Mouse (Mus musculus) forebrain, embryonic 16.5 days (tissue): ENCODE measurements around the gene Hmgcl. TPM values are rescaled to one million over a fixed set of nuclear protein-coding genes. Genes with fewer than 3 reads are reported as not detected.

Experiments
- ATAC-seq: fragments of 200-750 bp; cut with Nextera tagmentation; 2 replicates; pipeline ENCODE4 v1.8.0; 2017; ENCODE audit warnings: mild to moderate bottlenecking, moderate library complexity
- H3K27ac ChIP-seq: fragments of 300-500 bp; sonication (generic); 2 replicates; pipeline ENCODE4 v1.5.1; 2014; ENCODE audit warnings: low read length, control low read depth
- H3K27me3 ChIP-seq: fragments of 300-500 bp; sonication (generic); replicated peaks from 2 replicates; pipeline ENCODE4 v1.6.1; 2014; ENCODE audit warnings: low read length; ENCODE audit not compliant: control insufficient read depth, insufficient read depth
- H3K36me3 ChIP-seq: fragments of 300-500 bp; sonication (generic); 2 replicates; pipeline ENCODE4 v1.6.1; 2014; ENCODE audit not compliant: control insufficient read depth, insufficient read depth
- H3K4me1 ChIP-seq: fragments of 300-500 bp; sonication (generic); replicated peaks from 2 replicates; pipeline ENCODE4 v1.6.1; 2014; ENCODE audit warnings: low read length; ENCODE audit not compliant: control insufficient read depth, insufficient read depth
- H3K4me2 ChIP-seq: fragments of 300-500 bp; sonication (generic); 2 replicates; pipeline ENCODE4 v1.6.1; 2014; ENCODE audit warnings: mild to moderate bottlenecking, low read length, control low read depth
- H3K4me3 ChIP-seq: fragments of 300-500 bp; sonication (generic); replicated peaks from 2 replicates; pipeline ENCODE4 v1.5.1; 2014; ENCODE audit warnings: mild to moderate bottlenecking, low read length, control low read depth
- H3K9ac ChIP-seq: fragments of 300-500 bp; sonication (generic); replicated peaks from 2 replicates; pipeline ENCODE4 v1.6.1; 2014; ENCODE audit warnings: low read depth, low read length, control low read depth
- H3K9me3 ChIP-seq: fragments of 300-500 bp; sonication (generic); 2 replicates; pipeline ENCODE4 v1.6.1; 2016; ENCODE audit warnings: low read length; ENCODE audit not compliant: control insufficient read depth
- WGBS: fragments of 180-500 bp; shearing (Covaris S2); extraction: QIAGEN DNeasy Blood & Tissue Kit; methylation state at CpG from one replicate; pipeline ENCODE4 v1.1.7; 2014; 5-methylcytosine and 5-hydroxymethylcytosine counted together
- polyA plus RNA-seq: library from polyadenylated mRNA; unstranded; fragments of >200 nt; fragmentation: Nextera tagmentation; extraction: Ambion mirVana; gene quantifications from 2 replicates; pipeline ENCODE4 v1.2.1, GENCODE M21; 2015

The Hmgcl gene
- polyA plus RNA-seq, 1 experiment from 2014 or later, result 67.9 TPM

GRCm38 (mm10) chr4:135962198-135962597 is 15.9 kb downstream of the Hmgcl start:
- peaks cover 5% of the 10 kb centered on the region; the same call in 1 of the 2 replicates for H3K36me3 ChIP-seq
- H3K9ac ChIP-seq, result no peak overlapping the region
- 87% methylated on average over 7 of the region's 7 CpGs for WGBS
- no peaks in the 10 kb centered on the region for H3K27me3 ChIP-seq
- H3K4me2 ChIP-seq, result no peak overlapping the region
- H3K4me3 ChIP-seq, result no peak overlapping the region
- H3K4me1 ChIP-seq, result peaks cover 16% of the 10 kb centered on the region
- H3K27ac ChIP-seq, result no peak overlapping the region
- no peaks in the 10 kb centered on the region for H3K9me3 ChIP-seq
- no peak for ATAC-seq

DNA sequence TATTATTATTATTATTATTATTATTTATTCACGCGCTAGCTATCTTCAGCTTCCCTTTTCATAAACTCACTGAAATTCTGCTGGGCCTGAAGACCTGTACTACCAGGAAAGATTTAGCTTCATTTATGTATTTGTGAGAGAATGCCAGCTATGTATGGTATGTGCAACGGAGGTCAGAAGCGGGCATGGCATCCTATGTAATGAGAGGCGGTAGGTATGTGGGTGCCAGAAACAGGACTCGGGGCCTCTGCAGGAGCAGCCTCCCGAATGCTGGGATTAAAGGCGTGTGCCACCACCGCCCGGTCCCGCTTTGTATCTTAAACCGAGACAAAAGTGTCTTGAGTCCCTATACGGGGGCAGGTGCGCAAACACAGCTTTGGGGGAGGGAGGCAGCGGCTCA is 16.7 kb downstream of the Hmgcl start:
- ATAC-seq, result no peak; the same call in 1 of the 2 replicates
- peak overlapping the region; percentile 52 for H3K27ac ChIP-seq
- 4% methylated on average over 15 of the region's 15 CpGs for WGBS
- H3K9me3 ChIP-seq, result no peaks in the 10 kb centered on the region
- H3K36me3 ChIP-seq, result peaks cover 12% of the 10 kb centered on the region
- H3K27me3 ChIP-seq, result no peaks in the 10 kb centered on the region
- H3K4me2 ChIP-seq, result peak overlapping the region; percentile 84
- peak overlapping the region; percentile 87 for H3K9ac ChIP-seq
- H3K4me1 ChIP-seq, result peaks cover 16% of the 10 kb centered on the region
- H3K4me3 ChIP-seq, result peak overlapping the region; percentile 88

DNA sequence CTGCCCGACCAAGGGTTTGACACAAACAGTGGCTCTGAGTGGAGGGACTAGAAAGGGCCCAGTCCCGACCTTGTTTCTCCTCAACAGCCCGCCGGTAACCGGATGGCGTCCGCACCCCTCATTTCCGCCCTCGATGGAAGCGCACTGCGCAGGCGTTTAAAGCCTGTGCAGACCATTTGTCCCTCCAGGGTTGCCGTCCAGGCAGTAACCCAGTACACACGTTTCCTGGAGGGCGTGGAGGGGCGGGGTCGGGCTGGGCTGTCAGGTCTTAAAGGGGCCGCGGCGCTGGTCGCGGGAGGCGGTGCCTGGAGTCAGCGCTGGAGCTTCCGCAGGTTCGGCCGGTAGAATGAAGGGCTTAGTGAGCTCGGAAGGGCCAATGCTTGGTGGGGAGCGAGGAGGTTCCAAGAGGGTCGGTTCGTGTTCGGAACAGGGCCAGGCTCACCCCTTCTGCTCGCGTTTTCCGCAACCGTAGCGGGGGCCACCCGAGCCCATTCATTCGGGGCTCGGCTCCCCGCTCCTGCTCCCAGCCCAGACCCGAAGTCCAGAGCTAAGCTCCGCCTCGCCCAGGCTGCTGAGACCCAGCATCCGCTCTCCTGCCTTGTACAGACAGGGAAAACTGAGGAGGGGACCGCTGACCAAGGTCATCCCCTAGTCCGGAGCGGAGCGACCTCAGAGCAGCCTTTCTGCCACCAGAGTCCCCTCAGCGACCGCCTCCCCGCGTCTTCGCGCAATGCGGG is 17.4 kb downstream of the Hmgcl start, which contains the start of gene Gale:
Gale (plus strand) TSS at position 271 of the 737 bp plus-strand sequence.
- ATAC-seq, result peak; percentile 96
- peaks cover 18% of the 10 kb centered on the region for H3K36me3 ChIP-seq
- peak within 1 kb of the TSS; percentile 87 for H3K9ac ChIP-seq
- WGBS, result under 1% methylated on average over 56 of the region's 56 CpGs
- H3K4me1 ChIP-seq, result peaks cover 16% of the 10 kb centered on the region
- H3K9me3 ChIP-seq, result no peaks in the 10 kb centered on the region
- H3K27ac ChIP-seq, result peak within 1 kb of the TSS; percentile 69
- H3K4me3 ChIP-seq, result peak within 1 kb of the TSS; percentile 88
- no peaks in the 10 kb centered on the region for H3K27me3 ChIP-seq
- H3K4me2 ChIP-seq, result peak within 1 kb of the TSS; percentile 96

DNA sequence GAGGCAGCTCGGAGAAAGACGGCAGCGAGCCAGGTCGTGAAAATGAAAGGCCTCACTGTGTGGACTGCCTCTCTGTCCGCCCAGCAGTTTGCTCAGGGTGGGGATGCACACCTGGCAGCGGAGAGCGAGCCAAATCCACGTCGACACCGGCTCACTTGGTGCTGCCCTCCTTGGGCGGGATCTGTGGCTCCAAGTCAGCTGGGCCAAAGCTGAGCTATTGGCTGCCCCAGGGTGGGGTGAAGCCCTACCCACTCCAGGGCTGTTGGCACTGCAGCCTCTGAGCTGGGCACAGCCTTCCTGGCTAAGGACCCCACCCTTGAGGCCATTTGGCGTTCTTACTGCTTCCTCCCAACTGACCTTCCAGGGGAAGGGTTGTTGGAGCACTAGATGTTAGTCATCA is 18.2 kb downstream of the Hmgcl start:
- WGBS, result 3% methylated on average over 12 of the region's 12 CpGs
- Histone ChIP-seq H3K27me3 (no peaks in the 10 kb centered on the region), H3K4me1 (peaks cover 16% of the 10 kb centered on the region), H3K27ac (no peak overlapping the region), H3K4me3 (peak overlapping the region; percentile 88), H3K4me2 (peak overlapping the region; percentile 96), H3K36me3 (peaks cover 25% of the 10 kb centered on the region), H3K9ac (peak overlapping the region; percentile 87), H3K9me3 (no peaks in the 10 kb centered on the region)
- no peak for ATAC-seq

DNA sequence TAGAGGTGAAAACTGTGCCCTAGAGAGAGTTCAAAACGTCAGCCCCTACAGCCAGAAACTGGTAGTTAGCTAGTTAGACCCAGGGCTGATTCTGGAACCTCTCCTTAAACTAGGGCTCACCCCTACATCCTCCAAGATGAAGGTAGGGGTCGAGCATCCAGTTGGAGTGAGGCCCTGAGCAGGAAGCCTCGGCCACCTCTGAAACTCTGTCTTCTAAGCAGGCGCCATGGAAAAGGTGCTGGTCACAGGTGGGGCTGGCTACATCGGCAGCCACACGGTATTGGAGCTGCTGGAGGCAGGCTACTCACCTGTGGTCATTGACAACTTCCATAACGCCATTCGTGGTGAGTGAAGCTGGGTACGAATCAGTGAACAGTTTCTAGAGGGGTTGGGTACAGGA is 18.9 kb downstream of the Hmgcl start:
- Histone ChIP-seq H3K4me3 (no peak overlapping the region), H3K4me1 (peaks cover 16% of the 10 kb centered on the region), H3K9ac (no peak overlapping the region), H3K27me3 (no peaks in the 10 kb centered on the region), H3K27ac (no peak overlapping the region), H3K36me3 (peaks cover 22% of the 10 kb centered on the region), H3K4me2 (no peak overlapping the region), H3K9me3 (no peaks in the 10 kb centered on the region)
- no peak for ATAC-seq
- 82% methylated on average over 9 of the region's 9 CpGs for WGBS

DNA sequence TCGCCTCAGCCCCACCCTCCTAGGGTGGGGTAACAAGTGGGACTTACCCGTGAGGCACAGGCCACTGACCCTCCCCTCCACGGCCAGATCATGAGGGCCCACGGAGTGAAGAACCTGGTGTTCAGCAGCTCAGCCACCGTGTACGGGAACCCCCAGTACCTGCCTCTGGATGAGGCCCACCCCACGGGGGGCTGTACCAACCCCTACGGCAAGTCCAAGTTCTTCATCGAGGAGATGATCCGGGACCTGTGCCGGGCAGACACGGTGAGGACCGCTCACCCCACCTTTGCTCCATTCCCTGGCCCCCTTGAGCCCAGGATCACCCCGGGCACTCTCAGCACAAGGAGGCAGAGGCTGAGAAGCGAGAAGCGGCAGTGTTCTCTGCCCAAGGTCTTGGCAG is 20.0 kb downstream of the Hmgcl start:
- 95% methylated on average over 16 of the region's 16 CpGs for WGBS
- H3K27ac ChIP-seq, result no peak overlapping the region
- H3K36me3 ChIP-seq, result peaks cover 25% of the 10 kb centered on the region
- H3K9me3 ChIP-seq, result no peaks in the 10 kb centered on the region
- no peak for ATAC-seq
- no peak overlapping the region for H3K9ac ChIP-seq
- H3K4me1 ChIP-seq, result peaks cover 22% of the 10 kb centered on the region
- no peaks in the 10 kb centered on the region for H3K27me3 ChIP-seq
- no peak overlapping the region for H3K4me2 ChIP-seq
- no peak overlapping the region for H3K4me3 ChIP-seq

- Histone ChIP-seq H3K27ac (no peak overlapping the region), H3K36me3 (peaks cover 25% of the 10 kb centered on the region), H3K4me1 (peaks cover 29% of the 10 kb centered on the region), H3K9me3 (no peaks in the 10 kb centered on the region), H3K4me3 (no peak overlapping the region), H3K27me3 (no peaks in the 10 kb centered on the region), H3K9ac (no peak overlapping the region), H3K4me2 (no peak overlapping the region)
- WGBS, result 89% methylated on average over 18 of the region's 18 CpGs
- no peak for ATAC-seq
Measured at GRCm38 (mm10) chr4:135967086-135967760, 21.0 kb downstream of the Hmgcl start.

DNA sequence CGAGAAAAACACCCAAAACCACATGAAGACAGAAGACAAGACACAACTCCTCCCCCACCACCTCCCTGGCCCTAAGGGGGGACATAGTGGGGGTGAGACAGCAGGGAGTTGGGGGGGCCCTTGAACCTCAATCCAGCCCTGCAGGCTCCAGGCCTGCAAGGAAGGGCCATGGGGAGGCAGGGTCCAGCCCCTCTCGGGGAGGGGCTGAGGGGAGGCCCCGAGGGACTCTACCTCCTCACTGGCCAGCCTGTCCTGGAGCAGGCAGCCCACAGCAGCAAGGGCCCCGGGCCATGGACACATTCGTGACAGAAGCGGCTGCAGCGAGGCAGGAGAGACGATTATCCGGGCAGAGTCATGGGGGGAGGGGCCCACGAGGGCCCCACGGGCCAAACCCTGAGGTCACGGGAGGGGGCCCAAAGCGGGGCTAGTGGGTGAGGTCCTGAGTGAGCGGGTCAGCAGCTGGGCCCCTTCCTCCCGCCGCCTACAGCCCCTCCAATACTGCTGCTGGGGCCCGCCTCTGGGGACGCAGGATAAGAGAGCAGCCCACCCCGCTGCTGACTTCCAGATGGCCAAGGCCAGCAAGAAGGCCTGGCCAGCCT is 22.1 kb downstream of the Hmgcl start:
- H3K9me3 ChIP-seq, result no peaks in the 10 kb centered on the region
- no peak overlapping the region for H3K27ac ChIP-seq
- peaks cover 25% of the 10 kb centered on the region for H3K36me3 ChIP-seq
- no peak overlapping the region for H3K9ac ChIP-seq
- WGBS, result 75% methylated on average over 19 of the region's 19 CpGs
- H3K4me2 ChIP-seq, result no peak overlapping the region
- peaks cover 27% of the 10 kb centered on the region for H3K4me1 ChIP-seq
- no peaks in the 10 kb centered on the region for H3K27me3 ChIP-seq
- H3K4me3 ChIP-seq, result no peak overlapping the region
- no peak for ATAC-seq

GRCm38 (mm10) chr4:135969070-135969750 is 23.0 kb downstream of the Hmgcl start:
- Histone ChIP-seq H3K9ac (no peak overlapping the region), H3K27ac (no peak overlapping the region), H3K27me3 (no peaks in the 10 kb centered on the region), H3K9me3 (no peaks in the 10 kb centered on the region), H3K4me1 (peaks cover 24% of the 10 kb centered on the region), H3K4me2 (no peak overlapping the region), H3K36me3 (peaks cover 25% of the 10 kb centered on the region), H3K4me3 (no peak overlapping the region)
- ATAC-seq, result no peak
- 88% methylated on average over 13 of the region's 13 CpGs for WGBS
